Mouse (Mus musculus) gastrocnemius, postnatal 4 days (tissue): ENCODE results near the gene Gm4707. TPM values are rescaled to one million over a fixed set of nuclear protein-coding genes. Genes with fewer than 3 reads are reported as not detected.
"Not testable (repeated sequence)": the region's sequence is repeated elsewhere in the genome, so short reads cannot be mapped to it uniquely, and the experiment has no call there.

ENCODE experiments used
- DNase-seq, 2 experiments: peaks; one replicate each; pipeline ENCODE4 v3.0.0; 2021 to 2022; ENCODE audit warnings: low spot score in 2 of 2, mixed read lengths in 2 of 2
- total RNA-seq, 2 experiments: library from RNA; stranded (reverse); gene quantifications; 2 replicates each; pipeline ENCODE4 v1.2.3; 2021

Gm4707 gene
- total RNA-seq, 2 experiments from 2014 or later: 3.2 to 3.9 TPM

GRCm38 (mm10) chr17:71444718-71445117, 15.0 kb downstream of the Gm4707 start:
- no peak for DNase-seq

- DNase-seq: no peak
Measured at GRCm38 (mm10) chr17:71444126-71444525, 15.6 kb downstream of the Gm4707 start.

GRCm38 (mm10) chr17:71443273-71443672, 16.4 kb downstream of the Gm4707 start:
- DNase-seq: no peak

- not testable (repeated sequence) for DNase-seq
Measured at GRCm38 (mm10) chr17:71422502-71422901, 37.2 kb downstream of the Gm4707 start.

GRCm38 (mm10) chr17:71419448-71419847, 40.3 kb downstream of the Gm4707 start:
- not testable (repeated sequence) for DNase-seq

- DNase-seq: no peak
Measured at GRCm38 (mm10) chr17:71417008-71417407, 42.7 kb downstream of the Gm4707 start.

Other genes starting within 250 kb of the Gm4707 start
- 10 to 100 TPM; 72.4 to 82.1 TPM for gene Emilin2, start 147.9 kb downstream of the Gm4707 start, total RNA-seq
- 10 to 100 TPM; 30.4 to 36.2 TPM for gene Smchd1, start 15.4 kb upstream of the Gm4707 start, total RNA-seq
- 10 to 100 TPM; 12.1 to 13.1 TPM for gene Ndc80, start 66.9 kb upstream of the Gm4707 start, total RNA-seq
- gene Spdya, start 92.1 kb upstream of the Gm4707 start, total RNA-seq: under 1 TPM; 0.73 to 0.83 TPM
- 10 to 100 TPM; 34.9 to 39.8 TPM for gene Wdr43, start 156.0 kb upstream of the Gm4707 start, total RNA-seq
- gene Togaram2, start 213.3 kb upstream of the Gm4707 start, total RNA-seq: under 1 TPM; 0.39 to 0.47 TPM